Mouse (Mus musculus): ENCODE measurements around the gene Mapk1.

DNA sequence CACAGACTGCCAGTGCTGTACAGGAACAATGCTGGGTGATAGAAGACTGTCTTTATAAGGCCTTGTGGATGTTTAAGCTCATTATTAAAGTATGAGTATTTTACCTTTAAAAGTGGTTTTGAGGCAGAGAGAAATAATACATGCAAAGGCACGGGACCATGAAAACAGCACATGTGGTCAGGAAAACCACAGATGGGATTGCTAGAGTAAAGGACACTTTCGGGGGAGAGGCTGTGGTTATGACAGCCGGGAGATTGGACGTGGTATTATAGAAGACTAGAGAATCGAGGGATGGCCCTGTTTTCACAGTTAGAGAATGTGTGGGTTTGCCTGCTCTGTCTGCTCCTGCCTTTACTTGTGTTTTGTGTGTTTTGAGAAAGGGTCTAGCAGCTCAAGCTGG, 5.7 kb downstream of the Mapk1 start:
- TF ChIP-seq POLR2A (IDR thresholded peaks at IDR 0.05; ENCODE audit: low read depth, low read length) (no peak), MAX (IDR thresholded peaks at IDR 0.05; ENCODE audit: low read length) (peak; percentile 23; the same call in 1 of the 2 replicates), USF2 (conservative IDR thresholded peaks at IDR 0.05; ENCODE audit: low read depth, low read length) (no peak)
